In genomic region chr11:63845379-63845778, GRCm38 (mm10) we compare ENCODE assay signal across 28 mouse cellular contexts.
"Had no signal": no experiment of that assay in that cellular context is flagged by ENCODE, and none has a peak within 500 bp of the region (broad histone marks: within the 10 kb centered on the region; RNA-seq: fewer than 3 reads in every experiment).

No protein-coding gene starts in this region.

- H3K27me3 ChIP-seq: embryonic facial prominence, embryonic 12.5 days; embryonic facial prominence, embryonic 13.5 days; forebrain, embryonic 12.5 days; forebrain, embryonic 13.5 days; forebrain, embryonic 15.5 days had no signal

- ATAC-seq: forebrain, embryonic 13.5 days; forebrain, embryonic 14.5 days; forebrain, embryonic 15.5 days; forebrain, embryonic 16.5 days; forebrain, postnatal 0 days had no signal

- DNase-seq: cerebellum, adult 2 months; cerebellum, adult 8-10 months; cerebellum, adult 9-10 months; cerebellum, adult 9-11 months; cerebellum, postnatal 10 days; cerebellum, postnatal 14 days; cerebellum, postnatal 25 days; cerebellum, postnatal 36 days; embryo, embryonic 11 days; forebrain, postnatal 0 days; gastrocnemius, adult 2 months; gastrocnemius, postnatal 10 days; gastrocnemius, postnatal 14 days; gastrocnemius, postnatal 25 days; gastrocnemius, postnatal 36 days; heart, adult 11 months; heart, adult 18-20 months had no signal

- H3K4me3 ChIP-seq: embryonic facial prominence, embryonic 10.5 days; embryonic facial prominence, embryonic 12.5 days; embryonic facial prominence, embryonic 13.5 days; embryonic facial prominence, embryonic 15.5 days; erythroblast, embryonic 14.5 days; forebrain, embryonic 10.5 days; forebrain, embryonic 12.5 days; forebrain, embryonic 13.5 days; forebrain, embryonic 15.5 days; gastrocnemius, adult 2 months had no signal

- H3K9ac ChIP-seq: embryonic facial prominence, embryonic 12.5 days; embryonic facial prominence, embryonic 13.5 days; embryonic facial prominence, embryonic 15.5 days; forebrain, embryonic 12.5 days; forebrain, embryonic 13.5 days; forebrain, embryonic 15.5 days; forebrain, postnatal 0 days had no signal

- H3K9me3 ChIP-seq: embryonic facial prominence, embryonic 10.5 days; embryonic facial prominence, embryonic 12.5 days; embryonic facial prominence, embryonic 13.5 days; embryonic facial prominence, embryonic 15.5 days; forebrain, embryonic 10.5 days; forebrain, embryonic 12.5 days; forebrain, embryonic 13.5 days; forebrain, embryonic 15.5 days had no signal

- H3K36me3 ChIP-seq: embryonic facial prominence, embryonic 10.5 days; embryonic facial prominence, embryonic 12.5 days; embryonic facial prominence, embryonic 13.5 days; embryonic facial prominence, embryonic 15.5 days; forebrain, embryonic 10.5 days; forebrain, embryonic 12.5 days; forebrain, embryonic 15.5 days had no signal

- H3K4me2 ChIP-seq: embryonic facial prominence, embryonic 12.5 days; embryonic facial prominence, embryonic 15.5 days; forebrain, embryonic 12.5 days; forebrain, embryonic 13.5 days; forebrain, embryonic 15.5 days had no signal

- H3K4me1 ChIP-seq: forebrain, embryonic 13.5 days; forebrain, embryonic 15.5 days had no signal

- H3K27ac ChIP-seq: embryonic facial prominence, embryonic 10.5 days; embryonic facial prominence, embryonic 15.5 days; forebrain, embryonic 10.5 days; forebrain, embryonic 12.5 days; forebrain, embryonic 13.5 days; forebrain, embryonic 15.5 days; gastrocnemius, adult 2 months had no signal
